Mouse (Mus musculus): ENCODE data around the gene Gdpd5. TPM values are rescaled to one million over a fixed set of nuclear protein-coding genes. Genes with fewer than 3 reads are reported as not detected.

The Gdpd5 gene
- polyA plus RNA-seq, 1 experiment from 2014 or later = 53.3 TPM

DNA sequence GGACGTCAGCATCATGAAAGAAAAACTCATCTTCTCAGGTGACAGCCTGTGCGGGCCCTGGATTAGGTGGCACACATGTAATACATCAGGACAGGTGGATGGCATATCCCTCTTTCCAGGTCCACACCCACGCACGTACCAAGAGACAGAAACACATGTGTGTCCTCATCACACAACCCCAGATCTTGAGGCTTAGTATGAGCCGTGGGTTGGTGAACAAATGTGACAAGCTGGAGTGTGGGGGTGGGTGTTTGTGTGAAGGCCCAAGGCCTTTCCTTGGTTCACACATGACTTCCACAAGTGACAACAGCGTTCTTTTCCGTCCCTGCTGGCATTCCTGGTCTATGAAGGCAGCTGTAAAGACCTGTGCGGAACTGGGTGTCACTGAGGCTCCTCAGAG is 77.6 kb downstream of the Gdpd5 start:
- Histone ChIP-seq H3K36me3 (replicated peaks) (peaks cover 16% of the 10 kb centered on the region; the same call in 1 of the 2 replicates), H3K27ac (no peak overlapping the region), H3K4me1 (no peaks in the 10 kb centered on the region), H3K4me3 (no peak overlapping the region), H3K9me3 (no peaks in the 10 kb centered on the region), H3K9ac (no peak overlapping the region), H3K27me3 (replicated peaks) (no peaks in the 10 kb centered on the region), H3K4me2 (no peak overlapping the region)
- no peak for ATAC-seq (replicated peaks)
- 95% methylated on average over 8 of the region's 8 CpGs for WGBS

DNA sequence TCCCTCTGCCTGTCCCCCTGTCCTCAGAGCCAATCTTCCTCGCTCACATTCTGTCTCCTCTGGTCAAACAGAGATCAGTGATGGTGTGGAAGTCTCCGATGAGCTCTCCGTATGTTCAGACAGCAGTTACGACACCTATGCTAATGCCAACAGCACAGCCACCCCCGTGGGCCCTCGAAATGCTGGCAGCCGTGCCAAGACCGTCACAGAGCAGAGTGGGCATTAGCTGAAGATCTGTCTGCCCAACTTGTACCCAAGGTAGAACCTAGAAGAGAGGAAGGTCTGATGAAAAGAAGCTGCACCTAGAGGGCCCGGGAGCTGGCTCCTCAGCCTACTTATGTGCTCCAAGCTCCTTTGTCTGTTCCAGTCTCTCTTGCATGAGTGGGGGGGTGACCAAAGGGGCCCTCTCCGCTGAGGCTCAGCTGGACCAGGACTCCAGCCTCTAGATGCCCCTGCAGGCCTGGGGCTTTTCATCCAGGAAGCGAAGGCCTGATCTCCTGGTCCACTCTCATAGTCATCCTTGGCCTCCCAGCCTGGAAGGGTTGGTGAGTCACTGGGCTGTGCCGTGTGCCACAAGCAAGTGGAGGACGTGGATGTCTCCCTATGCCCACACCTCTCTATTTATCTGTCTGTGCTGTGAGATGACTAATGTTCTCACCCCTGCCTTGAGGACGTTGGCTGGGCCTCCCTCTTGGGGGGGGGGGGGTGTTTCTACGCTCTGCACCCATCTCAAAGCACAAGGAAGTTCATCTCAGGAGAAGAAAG is 78.9 kb downstream of the Gdpd5 start:
- Histone ChIP-seq H3K27me3 (replicated peaks) (no peaks in the 10 kb centered on the region), H3K36me3 (replicated peaks) (peaks cover 16% of the 10 kb centered on the region; the same call in 1 of the 2 replicates), H3K4me3 (no peak overlapping the region), H3K27ac (no peak overlapping the region), H3K4me2 (no peak overlapping the region), H3K4me1 (peaks cover 4% of the 10 kb centered on the region), H3K9me3 (no peaks in the 10 kb centered on the region), H3K9ac (no peak overlapping the region)
- no peak for ATAC-seq (replicated peaks)
- 89% methylated on average over 15 of the region's 15 CpGs for WGBS

DNA sequence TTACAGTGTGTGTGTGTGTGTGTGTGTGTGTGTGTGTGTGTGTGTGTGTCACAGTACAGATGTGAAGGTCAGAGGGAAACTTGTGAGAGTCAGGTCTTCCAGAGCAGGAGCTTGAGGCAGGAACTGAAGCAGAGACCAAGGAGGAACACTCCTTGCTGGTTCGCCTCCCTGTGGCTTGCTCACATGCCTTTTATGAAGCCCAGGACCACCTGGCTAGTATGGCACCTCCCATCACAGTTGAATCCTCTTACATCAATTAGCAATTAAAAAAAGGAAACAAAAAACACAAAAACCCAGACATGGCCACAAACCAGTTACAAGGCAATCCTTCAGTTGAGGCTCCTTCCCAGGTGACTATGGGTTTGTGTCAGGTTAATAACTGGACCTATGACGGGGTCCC is 81.9 kb downstream of the Gdpd5 start:
- H3K9me3 ChIP-seq = no peaks in the 10 kb centered on the region
- H3K4me1 ChIP-seq = peaks cover 34% of the 10 kb centered on the region
- ATAC-seq (replicated peaks) = no peak
- 70% methylated on average over 2 of the region's 2 CpGs for WGBS
- peaks cover 16% of the 10 kb centered on the region; the same call in 1 of the 2 replicates for H3K36me3 ChIP-seq (replicated peaks)
- H3K27ac ChIP-seq = no peak overlapping the region
- H3K27me3 ChIP-seq (replicated peaks) = no peaks in the 10 kb centered on the region
- no peak overlapping the region for H3K4me3 ChIP-seq
- no peak overlapping the region for H3K4me2 ChIP-seq
- no peak overlapping the region for H3K9ac ChIP-seq

DNA sequence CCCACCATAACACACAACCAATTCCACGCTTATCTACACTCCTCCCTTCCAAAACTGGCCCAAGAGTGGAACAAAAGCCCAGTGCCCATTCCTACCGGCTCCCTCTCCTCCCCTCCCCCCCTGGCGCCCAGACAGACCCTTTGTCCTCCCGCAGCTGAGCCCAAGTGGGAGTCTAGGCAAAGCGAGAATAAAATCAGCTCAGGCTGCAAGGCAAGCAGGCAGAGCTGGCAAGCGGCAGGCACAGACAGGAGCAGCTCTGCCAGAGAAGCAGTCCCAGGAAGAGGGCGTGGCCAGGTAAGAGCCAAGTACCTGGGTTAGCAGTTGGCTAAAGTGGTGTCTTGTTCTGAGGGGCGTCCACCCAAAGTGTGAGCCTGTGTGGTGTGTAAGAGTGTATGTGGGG is 84.6 kb downstream of the Gdpd5 start, which contains the start of gene Klhl35:
Klhl35 (plus strand) TSS at position 194 of the 400 bp plus-strand sequence.
- ATAC-seq (replicated peaks) = no peak
- H3K27ac ChIP-seq = peak within 1 kb of the TSS; percentile 67
- H3K4me1 ChIP-seq = peaks cover 41% of the 10 kb centered on the region
- H3K9ac ChIP-seq = peak within 1 kb of the TSS; percentile 33
- WGBS = 15% methylated on average over 8 of the region's 8 CpGs
- peak within 1 kb of the TSS; percentile 57 for H3K4me2 ChIP-seq
- H3K36me3 ChIP-seq (replicated peaks) = peaks cover 6% of the 10 kb centered on the region; the same call in 1 of the 2 replicates
- no peaks in the 10 kb centered on the region for H3K27me3 ChIP-seq (replicated peaks)
- no peaks in the 10 kb centered on the region for H3K9me3 ChIP-seq
- H3K4me3 ChIP-seq = peak within 1 kb of the TSS; percentile 14; the same call in 1 of the 2 replicates

DNA sequence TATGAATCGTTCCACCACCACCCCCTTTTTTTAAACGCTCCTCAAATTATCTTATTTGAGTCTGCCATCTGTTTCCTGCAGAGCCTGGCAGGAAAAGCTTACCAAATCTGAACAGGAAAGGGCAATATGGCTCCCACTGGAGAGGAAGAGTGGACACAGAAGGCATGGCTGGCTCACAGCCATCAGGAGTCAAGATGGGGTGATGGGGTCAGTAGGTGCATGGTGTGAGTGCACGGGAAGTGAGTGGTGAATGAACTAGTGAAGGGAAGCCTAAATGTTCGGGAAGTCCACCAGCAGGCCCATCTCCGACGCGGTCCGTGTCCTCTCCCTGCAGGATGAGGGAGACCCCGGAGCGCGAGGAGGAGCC is 86.7 kb downstream of the Gdpd5 start:
- H3K4me2 ChIP-seq = peak overlapping the region; percentile 57
- H3K27me3 ChIP-seq (replicated peaks) = no peaks in the 10 kb centered on the region
- no peaks in the 10 kb centered on the region for H3K9me3 ChIP-seq
- H3K4me1 ChIP-seq = peaks cover 41% of the 10 kb centered on the region
- no peaks in the 10 kb centered on the region for H3K36me3 ChIP-seq (replicated peaks)
- peak overlapping the region; percentile 46 for H3K4me3 ChIP-seq
- H3K9ac ChIP-seq = peak overlapping the region; percentile 42
- WGBS = 15% methylated on average over 11 of the region's 11 CpGs
- ATAC-seq (replicated peaks) = no peak
- H3K27ac ChIP-seq = peak overlapping the region; percentile 92

DNA sequence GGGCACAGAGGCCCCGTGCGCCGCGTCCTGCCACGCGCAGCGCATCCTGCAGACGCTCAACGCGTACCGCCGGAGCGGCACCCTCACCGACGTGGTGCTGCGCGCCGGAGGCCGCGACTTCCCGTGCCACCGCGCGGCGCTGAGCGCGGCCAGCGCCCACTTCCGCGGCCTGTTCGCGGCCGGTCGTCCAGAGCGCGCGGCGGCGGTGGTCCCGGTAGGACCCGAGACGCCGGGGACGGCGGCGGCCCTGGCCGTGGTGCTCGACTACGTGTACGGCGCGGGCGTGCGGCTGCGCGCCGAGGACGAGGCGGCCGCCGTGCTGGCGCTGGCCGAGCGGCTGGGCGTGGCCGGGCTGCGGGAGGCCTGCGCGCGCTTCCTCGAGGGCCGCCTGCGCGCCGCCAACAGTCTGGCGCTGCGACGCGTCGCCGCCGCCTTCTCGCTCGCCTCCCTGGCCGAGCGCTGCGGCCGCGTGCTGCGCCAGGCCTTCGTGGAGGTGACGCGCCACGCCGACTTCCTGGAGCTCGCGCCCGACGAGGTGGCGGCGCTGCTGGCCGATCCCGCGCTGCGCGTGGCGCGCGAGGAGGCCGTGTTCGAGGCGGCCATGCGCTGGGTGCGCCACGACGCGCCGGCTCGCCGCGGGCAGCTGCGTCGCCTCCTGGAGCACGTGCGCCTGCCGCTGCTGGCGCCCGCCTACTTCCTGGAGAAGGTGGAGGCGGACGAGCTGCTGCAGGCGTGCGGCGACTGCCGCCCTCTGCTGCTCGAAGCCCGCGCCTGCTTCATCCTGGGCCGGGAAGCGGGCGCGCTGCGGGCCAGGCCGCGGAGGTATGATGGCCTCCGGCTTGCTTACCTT is 87.3 kb downstream of the Gdpd5 start:
- 2% methylated on average over 127 of the region's 145 CpGs for WGBS
- no peaks in the 10 kb centered on the region for H3K27me3 ChIP-seq (replicated peaks)
- H3K9ac ChIP-seq = peak overlapping the region; percentile 42
- no peaks in the 10 kb centered on the region for H3K9me3 ChIP-seq
- peaks cover under 1% of the 10 kb centered on the region; the same call in 1 of the 2 replicates for H3K36me3 ChIP-seq (replicated peaks)
- peak overlapping the region; percentile 57 for H3K4me2 ChIP-seq
- H3K27ac ChIP-seq = peak overlapping the region; percentile 92
- H3K4me3 ChIP-seq = peak overlapping the region; percentile 46
- peak; percentile 87 for ATAC-seq (replicated peaks)
- peaks cover 41% of the 10 kb centered on the region for H3K4me1 ChIP-seq

DNA sequence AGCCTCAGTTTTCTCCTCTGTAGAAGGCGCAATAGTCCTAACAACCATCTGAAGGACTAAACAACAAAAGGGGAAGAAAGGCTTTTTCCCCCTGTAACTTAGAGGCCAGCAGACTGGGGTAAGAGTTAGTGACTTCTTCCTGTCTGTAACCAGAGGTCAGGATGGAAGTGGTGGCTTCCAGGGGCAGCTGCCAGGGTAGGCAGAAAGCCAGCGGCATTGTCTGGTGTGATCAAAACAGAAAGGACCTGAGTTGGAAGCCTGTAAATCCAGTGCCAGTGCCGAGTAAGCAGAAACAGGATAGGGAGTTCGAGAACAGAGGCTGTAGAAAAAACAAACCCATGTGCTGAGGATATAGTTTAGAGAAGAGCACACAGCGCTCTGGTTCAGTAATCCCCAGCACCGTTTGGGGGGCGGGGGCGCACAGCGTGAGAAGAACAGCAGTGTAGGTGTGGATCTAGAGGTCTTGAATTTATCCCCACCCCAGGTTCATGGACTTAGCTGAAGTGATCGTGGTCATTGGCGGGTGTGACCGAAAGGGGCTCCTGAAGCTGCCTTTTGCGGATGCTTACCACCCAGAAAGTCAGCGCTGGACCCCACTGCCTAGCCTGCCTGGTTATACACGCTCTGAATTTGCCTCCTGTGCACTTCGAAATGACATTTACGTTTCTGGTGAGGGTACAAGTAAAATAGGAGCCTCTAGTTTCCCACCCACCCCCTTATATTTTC is 88.6 kb downstream of the Gdpd5 start:
- Histone ChIP-seq H3K27me3 (replicated peaks) (no peaks in the 10 kb centered on the region), H3K4me2 (no peak overlapping the region), H3K4me3 (no peak overlapping the region), H3K36me3 (replicated peaks) (peaks cover 4% of the 10 kb centered on the region; the same call in 1 of the 2 replicates), H3K9me3 (no peaks in the 10 kb centered on the region), H3K27ac (peak overlapping the region; percentile 92; the same call in 1 of the 2 replicates), H3K4me1 (peaks cover 39% of the 10 kb centered on the region), H3K9ac (no peak overlapping the region)
- ATAC-seq (replicated peaks) = no peak
- 83% methylated on average over 17 of the region's 17 CpGs for WGBS

DNA sequence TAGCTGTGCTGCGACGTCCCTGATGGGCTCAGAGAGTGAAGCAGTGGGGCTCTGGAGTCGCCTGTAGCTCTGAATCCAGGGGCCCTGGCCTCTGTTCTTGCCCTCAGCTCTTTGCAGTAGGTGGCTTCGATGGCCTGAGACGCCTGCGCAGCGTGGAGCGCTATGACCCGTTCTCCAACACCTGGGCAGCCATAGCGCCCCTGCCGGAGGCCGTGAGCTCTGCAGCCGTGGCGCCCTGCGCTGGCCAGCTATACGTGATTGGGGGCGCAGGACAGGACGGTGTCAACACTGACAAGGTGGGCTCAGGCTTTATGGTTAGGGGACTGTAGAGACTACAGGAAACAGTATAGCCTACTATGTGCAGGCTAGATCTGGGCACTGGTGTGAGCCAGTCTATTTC is 90.4 kb downstream of the Gdpd5 start:
- Histone ChIP-seq H3K27ac (no peak overlapping the region), H3K4me3 (no peak overlapping the region), H3K9ac (no peak overlapping the region), H3K9me3 (no peaks in the 10 kb centered on the region), H3K4me1 (peaks cover 27% of the 10 kb centered on the region), H3K4me2 (no peak overlapping the region), H3K27me3 (replicated peaks) (no peaks in the 10 kb centered on the region), H3K36me3 (replicated peaks) (peaks cover 4% of the 10 kb centered on the region; the same call in 1 of the 2 replicates)
- 54% methylated on average over 18 of the region's 18 CpGs for WGBS
- no peak for ATAC-seq (replicated peaks)

DNA sequence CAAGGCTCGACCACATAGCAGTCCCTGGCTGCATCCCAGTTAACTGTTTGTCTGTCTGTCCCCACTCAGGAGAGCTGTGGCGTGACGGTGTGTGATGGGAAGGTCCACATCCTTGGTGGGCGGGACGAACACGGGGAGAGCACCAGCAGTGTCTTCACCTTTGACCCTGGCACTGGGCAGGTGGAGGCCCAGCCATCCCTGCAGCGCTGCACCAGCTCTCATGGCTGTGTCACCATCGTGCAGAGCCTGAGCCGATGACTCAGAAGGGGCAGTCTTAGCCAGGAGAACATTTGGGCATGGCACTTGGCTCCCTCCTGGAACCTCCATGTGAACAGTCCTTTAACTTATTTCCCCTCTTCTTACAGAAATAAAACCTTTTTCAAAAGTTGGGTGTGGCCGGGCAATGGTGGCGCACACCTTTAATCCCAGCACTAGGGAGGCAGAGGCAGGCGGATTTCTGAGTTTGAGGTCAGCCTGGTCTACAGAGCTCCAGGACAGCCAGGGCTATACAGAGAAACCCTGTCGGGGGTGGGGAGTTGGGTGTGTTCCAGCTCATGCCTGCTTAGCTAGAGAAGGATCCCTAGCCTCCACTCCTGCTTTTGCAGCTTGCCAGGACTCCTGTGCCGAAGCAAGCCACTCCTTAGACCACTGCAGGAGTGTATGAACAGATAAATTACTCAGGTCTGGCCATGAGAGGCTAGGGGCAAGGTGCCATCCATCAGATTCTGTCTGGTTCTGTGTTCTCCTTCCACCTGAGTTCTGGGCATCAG is 92.6 kb downstream of the Gdpd5 start:
- Histone ChIP-seq H3K4me1 (peaks cover 22% of the 10 kb centered on the region), H3K27me3 (replicated peaks) (no peaks in the 10 kb centered on the region), H3K36me3 (replicated peaks) (peaks cover 24% of the 10 kb centered on the region), H3K9ac (no peak overlapping the region), H3K27ac (0 out of 2 replicates have a peak overlapping the region, but pooled peaks have one; percentile 72), H3K4me2 (no peak overlapping the region), H3K4me3 (no peak overlapping the region), H3K9me3 (no peaks in the 10 kb centered on the region)
- WGBS = 83% methylated on average over 14 of the region's 14 CpGs
- ATAC-seq (replicated peaks) = no peak

DNA sequence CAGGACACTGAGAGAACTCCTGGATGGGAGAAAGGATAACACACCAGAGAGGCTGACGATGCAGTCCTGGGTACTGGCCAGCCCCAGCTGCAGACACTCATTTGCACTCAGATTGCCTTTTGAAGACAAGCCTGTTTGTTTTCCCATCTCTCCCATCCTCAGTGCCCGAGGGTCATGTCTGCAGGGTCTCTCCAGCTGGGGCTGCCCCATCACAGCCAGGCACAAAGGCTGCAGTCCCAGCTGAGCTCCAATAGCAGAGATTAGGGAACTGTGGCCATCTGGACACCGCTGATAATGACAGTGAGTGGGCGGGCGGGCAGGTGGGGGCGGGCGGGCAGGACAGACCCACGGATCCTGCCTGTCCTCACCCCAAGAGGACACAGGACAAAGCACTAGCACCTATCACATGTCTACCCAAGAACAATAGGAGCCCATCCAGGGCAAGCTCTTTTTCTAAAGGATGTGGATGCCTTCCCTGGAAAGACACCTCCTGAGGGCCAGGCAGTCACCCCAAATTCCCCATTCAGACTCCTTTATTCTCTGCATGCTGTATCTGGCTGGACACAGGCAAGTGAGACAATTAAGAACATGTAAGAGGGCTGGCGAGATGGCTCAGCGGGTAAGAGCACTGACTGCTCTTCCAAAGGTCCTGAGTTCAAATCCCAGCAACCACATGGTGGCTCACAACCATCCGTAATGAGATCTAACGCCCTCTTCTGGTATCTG is 93.8 kb downstream of the Gdpd5 start:
- Histone ChIP-seq H3K4me2 (no peak overlapping the region), H3K9me3 (no peaks in the 10 kb centered on the region), H3K27ac (peak overlapping the region; percentile 72), H3K4me3 (no peak overlapping the region), H3K9ac (no peak overlapping the region), H3K36me3 (replicated peaks) (peaks cover 35% of the 10 kb centered on the region), H3K27me3 (replicated peaks) (no peaks in the 10 kb centered on the region), H3K4me1 (peaks cover 26% of the 10 kb centered on the region)
- peak; percentile 64 for ATAC-seq (replicated peaks)
- WGBS = 31% methylated on average over 12 of the region's 12 CpGs

DNA sequence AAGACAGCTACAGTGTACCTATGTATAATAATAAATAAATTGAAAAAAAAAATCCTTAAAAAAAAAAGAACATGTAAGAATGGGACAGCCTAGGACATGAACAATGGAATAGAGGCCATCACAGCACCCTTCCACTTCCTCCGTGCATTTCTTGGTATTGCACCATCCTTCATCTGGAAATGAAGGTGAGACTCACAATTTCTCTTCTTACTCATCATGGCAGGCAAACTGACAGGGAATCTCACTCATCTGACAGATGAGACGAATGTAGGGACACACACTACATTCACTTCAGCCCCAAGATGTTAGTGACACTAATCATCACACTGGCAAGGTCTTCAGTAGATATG is 94.3 kb downstream of the Gdpd5 start:
- Histone ChIP-seq H3K36me3 (replicated peaks) (peaks cover 39% of the 10 kb centered on the region), H3K9me3 (no peaks in the 10 kb centered on the region), H3K27ac (peak overlapping the region; percentile 72), H3K4me2 (no peak overlapping the region), H3K27me3 (replicated peaks) (no peaks in the 10 kb centered on the region), H3K9ac (no peak overlapping the region), H3K4me1 (peaks cover 30% of the 10 kb centered on the region), H3K4me3 (no peak overlapping the region)
- 90% methylated on average over 2 of the region's 2 CpGs for WGBS
- no peak for ATAC-seq (replicated peaks)
